8 mouse cellular contexts compared by ENCODE assay signal in genomic region chr2:91537588-91538205, GRCm38 (mm10). TPM values are rescaled to one million over a fixed set of nuclear protein-coding genes. Genes with fewer than 3 reads are reported as not detected.
DNase-seq lines count a peak whose midpoint lies in the region; ATAC-seq lines count a peak whose summit lies in the region.

No protein-coding gene starts in this region.

- ATAC-seq in inflammation-experienced regulatory T-cells, adult 6 months: peak; percentile 98

- no peaks in the 10 kb centered on the region for H3K27me3 ChIP-seq in megakaryocyte, embryonic 14.5 days (replicated peaks)

- H3K4me1 ChIP-seq in megakaryocyte, embryonic 14.5 days: peaks cover 52% of the 10 kb centered on the region

- peak overlapping the region; percentile 93 for H3K4me3 ChIP-seq in megakaryocyte, embryonic 14.5 days (replicated peaks)

- peak; percentile 95 for DNase-seq in adrenal gland, adult 2 months
- DNase-seq in embryo, embryonic 11 days: peak; percentile 89
- DNase-seq in gastrocnemius, postnatal 25 days: peak; percentile 91
- peak; percentile 37 to 69 for DNase-seq in left cerebral cortex, adult 9 months (ENCODE audit: low spot score in 2 of 2)
- peak; percentile 51 to 76 for DNase-seq in right cerebral cortex, adult 2 months (ENCODE audit: low spot score in 2 of 2)
- peak; percentile 44 for DNase-seq in urinary bladder, postnatal 10 days (ENCODE audit: low spot score)

- peaks cover 19% of the 10 kb centered on the region for H3K36me3 ChIP-seq in megakaryocyte, embryonic 14.5 days (replicated peaks; ENCODE audit: low read length)

- H3K9me3 ChIP-seq in megakaryocyte, embryonic 14.5 days: no peaks in the 10 kb centered on the region

RNA-seq across cellular contexts. Expression of gene Ckap5, which starts 11.1 kb away (rescaled TPM):
- 10 to 100 TPM; 36.6 to 40.3 TPM for total RNA-seq in adrenal gland, adult 2 months (2021)
- polyA plus RNA-seq in adrenal gland, adult 2 months (2012; rRNA removed): 2.3 and 2.9 TPM in 2 replicates
- 10 to 100 TPM; 27.0 TPM for total RNA-seq in gastrocnemius, postnatal 25 days (2021)
- 10 to 100 TPM; 47.0 to 82.9 (median 47.1) TPM for polyA plus RNA-seq in inflammation-experienced regulatory T-cells, adult 6 months (2017; shearing (Covaris generic))
- polyA plus RNA-seq in megakaryocyte, embryonic 14.5 days (2012; ENCODE audit: insufficient read depth, low replicate concordance): 0.92 and 3.6 TPM in 2 replicates

Comparison
In these comparisons a context has a peak if more than half of its experiments do, and no peak if none do; other contexts are left out.
1. Peak in every context shown above with its lines: DNase-seq, ATAC-seq and H3K4me3 ChIP-seq.
2. DNase-seq: peak in every context shown above with its lines; median percentile 95 in adrenal gland, adult 2 months; 91 in gastrocnemius, postnatal 25 days; 89 in embryo, embryonic 11 days; 64 in right cerebral cortex, adult 2 months; 53 in left cerebral cortex, adult 9 months; 44 in urinary bladder, postnatal 10 days.
3. RNA of gene Ckap5, which starts 11.1 kb away (polyA plus RNA-seq): 47.0 to 82.9 TPM in inflammation-experienced regulatory T-cells, adult 6 months; 0.92 to 3.6 TPM in megakaryocyte, embryonic 14.5 days and 2.3 to 2.9 TPM in adrenal gland, adult 2 months; every median in the first group is over 10 times any median in the second.